Mouse (Mus musculus) kidney, postnatal 25 days (tissue): ENCODE data around the gene Vmn2r41.
A peak's percentile ranks its signal among the peaks of the same experiment; 100 is the strongest.
"Not testable (repeated sequence)": the region's sequence is repeated elsewhere in the genome, so short reads cannot be mapped to it uniquely, and the experiment has no call there.

ENCODE experiments used
- DNase-seq, 2 experiments: peaks; one replicate each; pipeline ENCODE4 v3.0.0; 2021; ENCODE audit warnings: mixed read lengths in 2 of 2

The Vmn2r41 gene

GRCm38 (mm10) chr7:8161554-8161953 lies at the start of gene Vmn2r41:
Gene Vmn2r41, minus strand, starts transcription at chr7:8161654.
- DNase-seq, result not testable (repeated sequence)

GRCm38 (mm10) chr7:8200220-8200619 lies 38.8 kb upstream of the Vmn2r41 start, which contains the start of gene Vmn2r42:
Gene Vmn2r42, minus strand, starts transcription at chr7:8200320.
- DNase-seq, result not testable (repeated sequence)

- peak; percentile 18 to 41 for DNase-seq
Measured at GRCm38 (mm10) chr7:8092871-8093270, 68.6 kb downstream of the Vmn2r41 start.
